Mouse (Mus musculus): ENCODE data around the gene Rbm26. TPM values are rescaled to one million over a fixed set of nuclear protein-coding genes. Genes with fewer than 3 reads are reported as not detected.

Rbm26 gene
- polyA plus RNA-seq, 1 experiment = 6.0 TPM

DNA sequence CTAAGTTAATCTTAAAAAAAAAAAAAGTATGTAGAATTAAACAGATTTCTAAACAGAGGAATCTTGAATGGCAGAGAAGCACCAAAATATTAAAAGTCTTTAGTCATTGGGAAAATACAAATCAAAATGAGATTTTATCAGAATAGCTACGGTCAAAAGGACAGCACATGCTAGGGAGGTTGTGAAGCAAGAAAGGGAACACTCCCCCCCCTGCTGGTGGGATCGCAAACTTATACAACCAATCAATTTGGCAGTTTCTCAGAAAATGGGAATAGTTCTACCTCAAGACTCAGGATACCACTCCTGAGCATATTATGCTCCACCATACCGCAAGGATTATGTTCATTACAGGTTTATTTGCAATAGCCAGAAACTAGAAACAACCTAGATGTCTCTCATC lies 80.9 kb downstream of the Rbm26 start:
- no peaks in the 10 kb centered on the region for H3K36me3 ChIP-seq (ENCODE audit: control insufficient read depth, insufficient read depth, low read length)
- TF ChIP-seq CTCF (IDR thresholded peaks at IDR 0.05; ENCODE audit: extremely low read depth, insufficient read length, insufficient replicate concordance, low read depth, low read length) (no peak), POLR2A (IDR thresholded peaks at IDR 0.05; ENCODE audit: low read depth, low read length) (no peak)
- H3K4me3 ChIP-seq (ENCODE audit: low read depth, low read length) = no peak overlapping the region
- H3K27me3 ChIP-seq (ENCODE audit: control insufficient read depth, insufficient read depth, low read length) = no peaks in the 10 kb centered on the region; the same call in 1 of the 2 replicates
- no peaks in the 10 kb centered on the region for H3K4me1 ChIP-seq (ENCODE audit: control insufficient read depth, insufficient read depth, insufficient read length, low read length)
- H3K27ac ChIP-seq (ENCODE audit: insufficient read depth, low read depth, low read length) = no peak overlapping the region
- 46% methylated on average over 3 of the region's 3 CpGs for WGBS

DNA sequence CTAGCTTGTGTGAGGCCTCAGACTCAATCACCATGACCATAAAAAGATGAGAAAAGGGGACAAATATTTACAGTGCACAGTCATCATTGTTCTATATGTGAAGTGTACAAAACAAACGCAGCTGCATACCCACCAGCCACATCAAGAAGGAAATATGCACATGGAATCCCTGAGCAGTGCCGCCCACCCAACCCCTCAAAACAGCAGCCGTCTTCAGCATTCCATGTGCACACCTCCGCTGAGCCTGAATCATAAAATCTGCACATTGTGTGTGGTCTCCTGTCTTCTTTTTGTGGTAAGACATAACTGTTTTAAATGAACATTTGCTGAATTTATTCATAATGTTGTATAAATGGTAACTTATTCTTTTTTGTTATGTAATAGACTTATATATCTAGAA lies 90.1 kb downstream of the Rbm26 start:
- Histone ChIP-seq H3K27me3 (ENCODE audit: control insufficient read depth, insufficient read depth, low read length) (no peaks in the 10 kb centered on the region), H3K27ac (ENCODE audit: insufficient read depth, low read depth, low read length) (no peak overlapping the region), H3K4me1 (ENCODE audit: control insufficient read depth, insufficient read depth, insufficient read length, low read length) (no peaks in the 10 kb centered on the region), H3K36me3 (ENCODE audit: control insufficient read depth, insufficient read depth, low read length) (no peaks in the 10 kb centered on the region), H3K4me3 (ENCODE audit: low read depth, low read length) (no peak overlapping the region)
- 77% methylated on average over 4 of the region's 4 CpGs for WGBS
- TF ChIP-seq CTCF (IDR thresholded peaks at IDR 0.05; ENCODE audit: extremely low read depth, insufficient read length, insufficient replicate concordance, low read depth, low read length) = no peak
- TF ChIP-seq POLR2A (IDR thresholded peaks at IDR 0.05; ENCODE audit: low read depth, low read length) = no peak

DNA sequence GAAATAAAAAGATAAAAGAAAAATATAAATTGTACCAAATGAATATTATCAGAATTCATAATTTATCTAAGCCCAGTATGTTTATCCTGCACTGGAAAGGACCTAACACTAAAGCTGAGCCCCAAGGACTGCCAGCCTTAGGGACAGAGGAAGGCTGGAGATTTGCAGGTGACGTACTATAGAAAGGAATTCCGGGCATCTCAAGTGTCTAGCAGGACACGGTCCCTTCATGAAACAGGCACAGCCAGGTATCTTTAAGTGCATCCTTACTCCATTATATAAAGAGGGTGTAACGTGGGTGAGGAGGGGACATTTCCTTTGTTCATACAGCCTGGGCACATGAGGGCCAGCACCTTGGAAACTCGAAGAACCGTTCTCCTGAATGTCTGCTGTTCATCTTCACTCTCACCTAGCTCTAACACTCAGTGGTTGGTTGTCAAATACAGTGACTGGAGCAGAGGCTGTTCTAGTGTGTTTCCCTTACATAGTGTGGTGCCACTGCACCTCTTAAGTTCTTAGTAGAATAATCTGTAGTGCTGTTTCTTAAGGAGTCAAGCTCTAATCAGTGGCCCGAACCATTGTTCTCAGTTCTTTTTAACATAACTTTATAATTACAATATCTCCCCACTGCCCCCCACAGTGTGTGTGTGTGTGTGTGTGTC lies 91.7 kb downstream of the Rbm26 start:
- no peak overlapping the region for H3K4me3 ChIP-seq (ENCODE audit: low read depth, low read length)
- no peaks in the 10 kb centered on the region for H3K27me3 ChIP-seq (ENCODE audit: control insufficient read depth, insufficient read depth, low read length)
- H3K36me3 ChIP-seq (ENCODE audit: control insufficient read depth, insufficient read depth, low read length) = no peaks in the 10 kb centered on the region
- TF ChIP-seq POLR2A (IDR thresholded peaks at IDR 0.05; ENCODE audit: low read depth, low read length) (no peak), CTCF (IDR thresholded peaks at IDR 0.05; ENCODE audit: extremely low read depth, insufficient read length, insufficient replicate concordance, low read depth, low read length) (no peak)
- H3K27ac ChIP-seq (ENCODE audit: insufficient read depth, low read depth, low read length) = no peak overlapping the region
- WGBS = 48% methylated on average over 7 of the region's 7 CpGs
- H3K4me1 ChIP-seq (ENCODE audit: control insufficient read depth, insufficient read depth, insufficient read length, low read length) = no peaks in the 10 kb centered on the region

DNA sequence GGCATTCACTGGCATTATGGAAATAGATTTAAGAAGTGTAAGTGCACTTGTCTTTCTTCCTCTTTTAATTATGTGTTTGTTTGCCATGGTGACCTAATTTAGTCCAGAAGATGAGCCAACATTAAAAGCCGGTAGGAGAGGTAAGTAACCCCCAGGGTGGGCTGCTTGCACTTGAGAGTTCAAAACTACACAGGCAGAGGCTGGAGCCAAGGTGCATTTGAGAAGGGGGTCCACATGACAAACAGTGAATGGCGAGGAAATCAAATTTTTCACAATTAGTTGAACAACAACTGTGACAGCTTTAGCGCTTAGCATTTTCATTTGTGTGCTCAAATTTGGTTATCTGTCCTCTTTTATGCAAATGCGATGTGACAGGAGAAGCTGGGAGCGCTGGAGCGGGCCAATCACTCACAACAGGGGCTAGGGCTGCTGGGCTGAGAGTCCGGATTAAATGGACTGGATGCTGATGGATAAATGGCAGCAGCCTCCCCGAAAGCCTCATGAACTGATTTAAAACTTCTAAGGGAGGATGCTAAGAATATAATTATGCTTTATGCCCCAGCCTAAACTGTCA lies 92.3 kb downstream of the Rbm26 start:
- no peaks in the 10 kb centered on the region for H3K4me1 ChIP-seq (ENCODE audit: control insufficient read depth, insufficient read depth, insufficient read length, low read length)
- H3K36me3 ChIP-seq (ENCODE audit: control insufficient read depth, insufficient read depth, low read length) = no peaks in the 10 kb centered on the region
- no peak overlapping the region for H3K27ac ChIP-seq (ENCODE audit: insufficient read depth, low read depth, low read length)
- TF ChIP-seq CTCF (IDR thresholded peaks at IDR 0.05; ENCODE audit: extremely low read depth, insufficient read length, insufficient replicate concordance, low read depth, low read length) (no peak), POLR2A (IDR thresholded peaks at IDR 0.05; ENCODE audit: low read depth, low read length) (no peak)
- 68% methylated on average over 8 of the region's 8 CpGs for WGBS
- no peak overlapping the region for H3K4me3 ChIP-seq (ENCODE audit: low read depth, low read length)
- no peaks in the 10 kb centered on the region for H3K27me3 ChIP-seq (ENCODE audit: control insufficient read depth, insufficient read depth, low read length)

DNA sequence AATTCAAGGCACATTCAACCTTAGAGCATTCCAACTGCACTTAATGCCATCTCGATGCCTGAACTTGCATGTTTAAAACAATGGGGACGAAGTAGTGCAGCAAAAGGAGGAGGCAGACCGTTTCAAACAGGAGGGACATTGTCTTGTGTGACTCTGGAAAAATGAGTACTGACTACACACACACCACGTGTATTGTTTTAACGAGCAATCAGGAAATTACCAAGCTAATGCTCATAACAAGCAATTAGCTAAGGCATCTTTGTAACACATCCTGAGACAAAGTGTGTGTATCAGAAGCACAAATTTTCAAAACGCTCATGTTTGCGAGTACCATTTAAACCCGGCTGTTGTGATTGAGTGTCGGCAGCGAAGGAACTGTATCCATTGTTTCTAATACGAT lies 93.0 kb downstream of the Rbm26 start:
- H3K4me1 ChIP-seq (ENCODE audit: control insufficient read depth, insufficient read depth, insufficient read length, low read length) = no peaks in the 10 kb centered on the region
- H3K4me3 ChIP-seq (ENCODE audit: low read depth, low read length) = no peak overlapping the region
- no peak for TF ChIP-seq CTCF (IDR thresholded peaks at IDR 0.05; ENCODE audit: extremely low read depth, insufficient read length, insufficient replicate concordance, low read depth, low read length)
- no peak for TF ChIP-seq POLR2A (IDR thresholded peaks at IDR 0.05; ENCODE audit: low read depth, low read length)
- no peak overlapping the region for H3K27ac ChIP-seq (ENCODE audit: insufficient read depth, low read depth, low read length)
- H3K36me3 ChIP-seq (ENCODE audit: control insufficient read depth, insufficient read depth, low read length) = no peaks in the 10 kb centered on the region
- H3K27me3 ChIP-seq (ENCODE audit: control insufficient read depth, insufficient read depth, low read length) = no peaks in the 10 kb centered on the region
- WGBS = 87% methylated on average over 11 of the region's 11 CpGs

DNA sequence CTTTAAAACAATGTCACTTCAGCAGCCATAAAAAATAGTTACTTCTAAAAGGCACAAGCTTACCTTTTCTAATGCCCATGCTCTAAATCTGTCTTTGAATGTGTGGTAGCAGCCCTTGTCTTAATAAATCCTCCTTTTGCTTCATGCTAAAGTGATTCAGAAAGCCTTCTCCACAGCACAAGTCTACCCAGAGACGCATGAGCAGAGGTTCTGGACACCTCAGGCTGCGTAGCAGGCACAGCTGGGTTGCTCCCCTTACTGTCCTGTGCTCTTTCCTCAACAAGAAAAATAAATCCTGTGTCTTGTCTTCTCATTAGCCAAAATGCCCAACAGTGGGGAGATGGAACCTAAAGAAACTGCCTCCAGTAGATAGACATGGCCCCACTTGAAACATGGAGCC lies 102.4 kb downstream of the Rbm26 start:
- H3K4me1 ChIP-seq (ENCODE audit: control insufficient read depth, insufficient read depth, insufficient read length, low read length) = no peaks in the 10 kb centered on the region
- TF ChIP-seq CTCF (IDR thresholded peaks at IDR 0.05; ENCODE audit: extremely low read depth, insufficient read length, insufficient replicate concordance, low read depth, low read length) = no peak
- TF ChIP-seq POLR2A (IDR thresholded peaks at IDR 0.05; ENCODE audit: low read depth, low read length) = no peak
- WGBS = 89% methylated on average over 2 of the region's 2 CpGs
- H3K27ac ChIP-seq (ENCODE audit: insufficient read depth, low read depth, low read length) = no peak overlapping the region
- H3K27me3 ChIP-seq (ENCODE audit: control insufficient read depth, insufficient read depth, low read length) = no peaks in the 10 kb centered on the region
- H3K4me3 ChIP-seq (ENCODE audit: low read depth, low read length) = no peak overlapping the region
- no peaks in the 10 kb centered on the region for H3K36me3 ChIP-seq (ENCODE audit: control insufficient read depth, insufficient read depth, low read length)

DNA sequence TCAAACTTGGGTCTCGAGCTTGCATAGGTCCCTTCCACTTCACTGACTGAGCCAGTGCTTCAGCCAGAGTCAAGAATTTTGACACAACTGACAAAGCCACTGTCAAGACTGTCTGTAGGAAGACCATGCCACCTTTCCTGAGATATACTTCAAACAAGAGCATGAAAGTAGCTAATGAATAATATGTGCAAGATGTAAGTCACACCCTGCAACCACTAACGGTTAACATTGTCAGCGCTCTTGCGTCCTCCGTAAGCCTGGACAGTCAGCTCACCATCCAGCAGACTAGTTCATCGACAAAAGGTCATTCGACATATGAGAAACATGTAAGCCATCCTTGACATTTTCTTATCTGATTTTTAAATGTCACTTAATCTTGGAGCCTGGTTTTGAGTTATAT lies 102.8 kb downstream of the Rbm26 start:
- 89% methylated on average over 7 of the region's 7 CpGs for WGBS
- Histone ChIP-seq H3K4me3 (ENCODE audit: low read depth, low read length) (no peak overlapping the region), H3K4me1 (ENCODE audit: control insufficient read depth, insufficient read depth, insufficient read length, low read length) (no peaks in the 10 kb centered on the region), H3K36me3 (ENCODE audit: control insufficient read depth, insufficient read depth, low read length) (no peaks in the 10 kb centered on the region), H3K27ac (ENCODE audit: insufficient read depth, low read depth, low read length) (no peak overlapping the region), H3K27me3 (ENCODE audit: control insufficient read depth, insufficient read depth, low read length) (no peaks in the 10 kb centered on the region)
- no peak for TF ChIP-seq POLR2A (IDR thresholded peaks at IDR 0.05; ENCODE audit: low read depth, low read length)
- no peak for TF ChIP-seq CTCF (IDR thresholded peaks at IDR 0.05; ENCODE audit: extremely low read depth, insufficient read length, insufficient replicate concordance, low read depth, low read length)

Data from small intestine, adult 2 months (tissue).